Mouse (Mus musculus) ES-Bruce4 (cell line): ENCODE data around the gene Adgrg5.

Experiments
- CTCF ChIP-seq: IDR thresholded peaks from one replicate; pipeline ENCODE4 v1.8.1; 2011; ENCODE audit warnings: low read depth, low read length
- EP300 ChIP-seq: IDR thresholded peaks from 2 replicates; pipeline ENCODE4 v1.6.1; 2011; ENCODE audit warnings: low read depth, low read length; ENCODE audit not compliant: insufficient read depth
- POLR2A ChIP-seq: IDR thresholded peaks from one replicate; pipeline ENCODE4 v1.8.1; 2011; ENCODE audit warnings: low read length; ENCODE audit not compliant: insufficient read depth

DNA sequence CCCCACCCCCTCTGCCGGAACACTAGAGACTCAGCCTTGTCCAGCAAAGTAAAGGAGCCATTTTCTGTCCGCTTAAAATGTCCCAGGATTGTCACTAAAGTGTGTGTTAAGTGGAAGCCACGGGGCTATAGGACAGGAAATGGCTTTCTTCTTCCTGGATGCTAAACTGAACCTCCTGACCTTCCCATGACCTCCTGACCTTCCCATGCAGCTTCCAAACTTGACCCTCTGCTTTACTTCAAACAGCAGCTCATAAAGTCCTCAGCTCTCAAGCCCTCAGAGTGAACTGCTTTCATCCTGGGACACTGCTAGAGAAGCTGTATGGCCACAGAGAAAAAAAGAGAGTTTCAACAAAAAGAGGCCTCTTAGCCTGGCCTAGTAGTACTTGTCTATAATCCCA, 46.7 kb upstream of the Adgrg5 start:
- no peak for TF ChIP-seq EP300
- no peak for TF ChIP-seq CTCF
- no peak for TF ChIP-seq POLR2A
